Mouse (Mus musculus): Measurements from ENCODE around the gene Ebpl.
"Not testable (repeated sequence)": the region's sequence is repeated elsewhere in the genome, so short reads cannot be mapped to it uniquely, and the experiment has no call there.

DNA sequence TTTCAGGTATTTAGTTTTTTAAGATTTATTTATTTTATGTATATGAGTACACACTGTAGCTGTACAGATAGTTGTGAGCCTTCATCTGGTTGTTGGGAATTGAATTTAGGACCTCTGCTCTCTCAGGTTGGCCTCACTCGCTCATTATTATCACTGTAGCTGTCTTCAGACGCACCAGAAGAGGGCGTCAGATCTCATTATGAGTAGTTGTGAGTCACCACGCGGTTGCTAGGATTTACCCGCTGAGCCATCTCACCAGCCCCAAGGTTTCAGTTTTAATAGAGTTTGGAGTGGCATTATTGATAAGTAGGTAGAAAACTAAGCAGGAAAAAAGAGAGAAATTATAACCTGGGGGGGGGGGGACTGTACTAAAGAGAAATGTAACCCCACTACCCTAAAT, 33.2 kb downstream of the Ebpl start:
- TF ChIP-seq POLR2A (IDR thresholded peaks at IDR 0.05; ENCODE audit: low read depth, low read length); CTCF (IDR thresholded peaks at IDR 0.05; ENCODE audit: extremely low read depth, insufficient read length, insufficient replicate concordance, low read depth, low read length): not testable (repeated sequence)
